Mouse (Mus musculus): ENCODE results near the gene Gcnt4.

DNA sequence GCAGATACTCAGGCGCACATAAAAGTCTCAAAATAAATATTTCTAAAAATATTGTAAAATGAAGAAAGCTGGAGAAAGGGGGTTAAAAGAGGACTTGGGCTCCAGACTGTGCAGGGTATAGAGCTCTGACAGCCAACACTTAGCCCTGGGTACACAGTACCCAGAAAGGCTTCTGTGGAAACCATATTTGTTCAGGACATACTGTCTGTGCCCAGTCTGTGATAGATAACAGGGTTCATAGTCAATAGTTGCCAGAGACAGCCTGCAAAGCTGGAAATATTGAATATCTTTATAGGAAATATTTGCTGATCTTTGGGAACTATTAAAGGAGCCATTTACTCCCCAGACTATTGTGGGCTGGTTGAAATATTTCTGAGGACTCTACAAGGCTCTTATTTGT, 35.5 kb downstream of the Gcnt4 start:
- TF ChIP-seq CTCF (IDR thresholded peaks at IDR 0.05; ENCODE audit: insufficient read depth, low read depth, low read length) (no peak), POLR2A (IDR thresholded peaks at IDR 0.05; ENCODE audit: insufficient read depth, low read depth, low read length) (no peak)
